Mouse (Mus musculus) midbrain, embryonic 11.5 days (tissue): ENCODE data around the gene Stac. TPM values are rescaled to one million over a fixed set of nuclear protein-coding genes. Genes with fewer than 3 reads are reported as not detected.

Source experiments
- ATAC-seq: fragments of 200-750 bp; cut with Nextera tagmentation; 2 replicates; pipeline ENCODE4 v1.8.0; 2017; ENCODE audit warnings: moderate TSS enrichment, moderate library complexity; ENCODE audit not compliant: low FRiP score
- DNase-seq: peaks from one replicate; pipeline ENCODE4 v3.0.0; 2015; ENCODE audit warnings: low spot score; ENCODE audit errors: missing footprints
- H3K27ac ChIP-seq: fragments of 300-500 bp; sonication (generic); 2 replicates; pipeline ENCODE4 v1.5.1; 2014; ENCODE audit warnings: low read depth, low read length
- H3K27me3 ChIP-seq: fragments of 300-500 bp; sonication (generic); 2 replicates; pipeline ENCODE4 v1.6.1; 2014; ENCODE audit warnings: mild to moderate bottlenecking, low read length, moderate library complexity, mixed read lengths; ENCODE audit not compliant: control insufficient read depth, insufficient read depth
- H3K36me3 ChIP-seq: fragments of 300-500 bp; sonication (generic); 2 replicates; pipeline ENCODE4 v1.6.1; 2014; ENCODE audit warnings: mild to moderate bottlenecking, low read length, moderate library complexity, mixed read lengths; ENCODE audit not compliant: control insufficient read depth, insufficient read depth
- H3K4me1 ChIP-seq: fragments of 300-500 bp; sonication (generic); 2 replicates; pipeline ENCODE4 v1.6.1; 2014; ENCODE audit warnings: low read length; ENCODE audit not compliant: control insufficient read depth, insufficient read depth
- H3K4me2 ChIP-seq: fragments of 300-500 bp; sonication (generic); 2 replicates; pipeline ENCODE4 v1.6.1; 2014; ENCODE audit warnings: mild to moderate bottlenecking, moderate library complexity
- H3K4me3 ChIP-seq: fragments of 300-500 bp; sonication (generic); 2 replicates; pipeline ENCODE4 v1.5.1; 2014; ENCODE audit warnings: low read depth, low read length
- H3K9ac ChIP-seq: fragments of 300-500 bp; sonication (generic); 2 replicates; pipeline ENCODE4 v1.6.1; 2014; ENCODE audit warnings: low read length
- H3K9me3 ChIP-seq: fragments of 300-500 bp; sonication (generic); 2 replicates; pipeline ENCODE4 v1.6.1; 2016; ENCODE audit warnings: low read length; ENCODE audit not compliant: control insufficient read depth
- WGBS: fragments of 180-500 bp; shearing (Covaris S2); extraction: QIAGEN DNeasy Blood & Tissue Kit; methylation state at CpG from one replicate; pipeline ENCODE4 v1.1.7; 2014; 5-methylcytosine and 5-hydroxymethylcytosine counted together
- polyA plus RNA-seq: library from polyadenylated mRNA; unstranded; fragments of >200 nt; fragmentation: Nextera tagmentation; extraction: Ambion mirVana; gene quantifications from 2 replicates; pipeline ENCODE4 v1.2.1, GENCODE M21; 2014

Stac gene
- polyA plus RNA-seq, 1 experiment from 2014 or later = 0.34 TPM

- H3K9ac ChIP-seq = no peak overlapping the region
- no peaks in the 10 kb centered on the region for H3K4me1 ChIP-seq
- H3K4me3 ChIP-seq = no peak overlapping the region
- no peak for DNase-seq
- no peak for ATAC-seq
- H3K9me3 ChIP-seq = no peaks in the 10 kb centered on the region
- no peaks in the 10 kb centered on the region for H3K36me3 ChIP-seq
- H3K4me2 ChIP-seq = no peak overlapping the region
- no peaks in the 10 kb centered on the region for H3K27me3 ChIP-seq
- H3K27ac ChIP-seq = no peak overlapping the region
- WGBS = 79% methylated on average over 5 of the region's 5 CpGs
These were observed 118.5 kb downstream of the Stac start for GRCm38 (mm10) chr9:111571619-111572018.

DNA sequence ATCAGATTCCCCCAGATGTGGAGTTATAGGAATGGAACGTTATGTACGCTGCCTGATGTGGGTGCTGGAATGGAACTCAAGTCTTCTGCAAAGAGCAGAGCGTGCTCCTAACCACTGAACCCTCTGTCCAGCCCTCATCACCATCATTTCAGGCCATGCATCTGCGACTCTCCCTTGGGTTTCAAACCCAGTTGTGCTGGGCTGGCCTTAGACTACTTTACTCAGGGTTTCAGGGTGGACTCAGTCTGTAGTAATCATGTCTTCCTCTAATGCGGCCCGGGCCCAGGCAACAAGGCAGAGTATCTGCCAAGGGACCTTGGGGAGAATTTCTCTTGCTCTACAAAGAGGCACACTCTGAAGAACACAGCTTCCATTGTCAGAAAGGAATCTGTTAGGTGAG, 126.0 kb downstream of the Stac start:
- no peak overlapping the region for H3K27ac ChIP-seq
- H3K4me1 ChIP-seq = no peaks in the 10 kb centered on the region
- DNase-seq = no peak
- no peaks in the 10 kb centered on the region for H3K27me3 ChIP-seq
- WGBS = 91% methylated on average over 6 of the region's 6 CpGs
- no peak overlapping the region for H3K4me3 ChIP-seq
- H3K9me3 ChIP-seq = no peaks in the 10 kb centered on the region; the same call in 1 of the 2 replicates
- no peak for ATAC-seq
- H3K36me3 ChIP-seq = no peaks in the 10 kb centered on the region
- no peak overlapping the region for H3K9ac ChIP-seq
- no peak overlapping the region for H3K4me2 ChIP-seq

GRCm38 (mm10) chr9:111563226-111563625, 126.9 kb downstream of the Stac start:
- Histone ChIP-seq H3K4me1 (no peaks in the 10 kb centered on the region), H3K27ac (no peak overlapping the region), H3K27me3 (no peaks in the 10 kb centered on the region), H3K4me2 (no peak overlapping the region), H3K36me3 (no peaks in the 10 kb centered on the region), H3K4me3 (no peak overlapping the region), H3K9ac (no peak overlapping the region), H3K9me3 (no peaks in the 10 kb centered on the region; the same call in 1 of the 2 replicates)
- DNase-seq (no peak), ATAC-seq (no peak)
- WGBS = 83% methylated on average over 7 of the region's 7 CpGs

GRCm38 (mm10) chr9:111562217-111562988, 127.7 kb downstream of the Stac start:
- no peaks in the 10 kb centered on the region; the same call in 1 of the 2 replicates for H3K9me3 ChIP-seq
- H3K9ac ChIP-seq = no peak overlapping the region
- 72% methylated on average over 19 of the region's 19 CpGs for WGBS
- no peaks in the 10 kb centered on the region for H3K4me1 ChIP-seq
- no peak overlapping the region for H3K4me2 ChIP-seq
- no peak overlapping the region for H3K27ac ChIP-seq
- ATAC-seq (no peak), DNase-seq (no peak)
- H3K27me3 ChIP-seq = no peaks in the 10 kb centered on the region
- H3K36me3 ChIP-seq = no peaks in the 10 kb centered on the region
- H3K4me3 ChIP-seq = no peak overlapping the region

- no peak overlapping the region for H3K4me2 ChIP-seq
- no peaks in the 10 kb centered on the region for H3K36me3 ChIP-seq
- H3K27me3 ChIP-seq = no peaks in the 10 kb centered on the region
- WGBS = 81% methylated on average over 3 of the region's 3 CpGs
- DNase-seq (no peak), ATAC-seq (no peak)
- H3K4me1 ChIP-seq = no peaks in the 10 kb centered on the region
- no peaks in the 10 kb centered on the region for H3K9me3 ChIP-seq
- H3K4me3 ChIP-seq = no peak overlapping the region
- no peak overlapping the region for H3K27ac ChIP-seq
- H3K9ac ChIP-seq = no peak overlapping the region
These were observed 133.4 kb downstream of the Stac start for GRCm38 (mm10) chr9:111556699-111557098.

GRCm38 (mm10) chr9:111552865-111553264, 137.3 kb downstream of the Stac start:
- ATAC-seq (no peak), DNase-seq (no peak)
- H3K27me3 ChIP-seq = no peaks in the 10 kb centered on the region
- no peak overlapping the region for H3K9ac ChIP-seq
- no peak overlapping the region for H3K4me3 ChIP-seq
- 80% methylated on average over 3 of the region's 3 CpGs for WGBS
- no peaks in the 10 kb centered on the region for H3K9me3 ChIP-seq
- no peak overlapping the region for H3K4me2 ChIP-seq
- H3K36me3 ChIP-seq = no peaks in the 10 kb centered on the region
- no peaks in the 10 kb centered on the region for H3K4me1 ChIP-seq
- no peak overlapping the region for H3K27ac ChIP-seq

DNA sequence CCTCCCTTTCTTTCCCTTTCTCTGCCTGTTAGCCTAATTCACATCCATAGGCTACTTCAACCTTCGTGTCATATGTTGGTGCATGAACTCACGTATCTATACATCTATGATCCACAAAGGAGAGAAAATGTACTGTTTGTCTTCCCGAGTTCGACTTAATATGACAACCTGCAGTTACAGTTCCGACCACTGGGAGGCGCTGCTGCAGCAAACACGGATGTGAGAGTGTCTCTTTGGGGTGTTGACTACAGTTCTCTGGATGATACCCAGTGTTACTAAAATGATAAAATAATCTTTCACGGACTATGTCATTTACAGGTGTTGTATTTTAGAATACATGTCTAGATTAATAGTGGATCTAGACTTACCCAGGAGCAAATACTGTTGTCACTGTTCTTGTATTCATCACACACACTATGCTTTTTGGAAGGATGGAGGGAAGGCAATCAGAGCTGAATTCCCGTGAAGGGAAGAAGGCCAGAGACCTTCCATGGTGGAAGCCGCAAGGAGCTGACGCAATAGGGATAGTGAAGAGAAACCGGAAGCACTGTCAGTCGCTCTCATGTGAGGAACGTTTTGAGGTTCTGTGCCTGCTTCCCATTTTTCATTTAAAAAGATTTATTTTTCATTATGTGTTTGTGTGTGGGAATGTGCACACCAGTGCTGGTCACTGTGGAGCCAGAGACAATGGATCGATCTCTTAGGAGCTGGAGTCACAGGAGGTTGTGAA, 138.5 kb downstream of the Stac start:
- no peak overlapping the region for H3K27ac ChIP-seq
- 60% methylated on average over 15 of the region's 15 CpGs for WGBS
- H3K9ac ChIP-seq = no peak overlapping the region
- H3K4me2 ChIP-seq = no peak overlapping the region
- H3K4me1 ChIP-seq = no peaks in the 10 kb centered on the region
- H3K36me3 ChIP-seq = no peaks in the 10 kb centered on the region
- H3K27me3 ChIP-seq = no peaks in the 10 kb centered on the region
- DNase-seq (peak; percentile 90), ATAC-seq (no peak)
- no peak overlapping the region for H3K4me3 ChIP-seq
- no peaks in the 10 kb centered on the region for H3K9me3 ChIP-seq

DNA sequence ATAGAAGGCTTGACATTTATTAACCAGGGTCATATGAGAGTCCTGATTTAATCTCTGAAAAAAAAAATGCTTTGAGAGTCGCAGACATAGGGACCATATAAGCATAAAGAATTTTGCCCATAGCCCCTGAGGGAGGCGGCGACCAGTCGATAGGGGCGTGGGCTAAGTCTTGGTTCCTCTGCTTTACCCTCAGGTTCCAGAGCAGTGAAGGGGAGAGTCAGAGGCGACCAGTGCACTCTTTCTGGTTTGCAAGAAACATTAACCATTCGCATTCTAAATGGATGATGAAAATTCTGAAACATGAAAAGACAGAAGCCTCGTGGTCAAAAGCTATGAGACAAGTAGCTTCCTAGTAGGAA, 139.2 kb downstream of the Stac start:
- no peaks in the 10 kb centered on the region for H3K4me1 ChIP-seq
- H3K27me3 ChIP-seq = no peaks in the 10 kb centered on the region
- H3K4me2 ChIP-seq = no peak overlapping the region
- no peak for DNase-seq
- no peaks in the 10 kb centered on the region for H3K36me3 ChIP-seq
- no peak overlapping the region for H3K27ac ChIP-seq
- 80% methylated on average over 8 of the region's 8 CpGs for WGBS
- ATAC-seq = no peak
- H3K4me3 ChIP-seq = no peak overlapping the region
- H3K9ac ChIP-seq = no peak overlapping the region
- no peaks in the 10 kb centered on the region for H3K9me3 ChIP-seq

DNA sequence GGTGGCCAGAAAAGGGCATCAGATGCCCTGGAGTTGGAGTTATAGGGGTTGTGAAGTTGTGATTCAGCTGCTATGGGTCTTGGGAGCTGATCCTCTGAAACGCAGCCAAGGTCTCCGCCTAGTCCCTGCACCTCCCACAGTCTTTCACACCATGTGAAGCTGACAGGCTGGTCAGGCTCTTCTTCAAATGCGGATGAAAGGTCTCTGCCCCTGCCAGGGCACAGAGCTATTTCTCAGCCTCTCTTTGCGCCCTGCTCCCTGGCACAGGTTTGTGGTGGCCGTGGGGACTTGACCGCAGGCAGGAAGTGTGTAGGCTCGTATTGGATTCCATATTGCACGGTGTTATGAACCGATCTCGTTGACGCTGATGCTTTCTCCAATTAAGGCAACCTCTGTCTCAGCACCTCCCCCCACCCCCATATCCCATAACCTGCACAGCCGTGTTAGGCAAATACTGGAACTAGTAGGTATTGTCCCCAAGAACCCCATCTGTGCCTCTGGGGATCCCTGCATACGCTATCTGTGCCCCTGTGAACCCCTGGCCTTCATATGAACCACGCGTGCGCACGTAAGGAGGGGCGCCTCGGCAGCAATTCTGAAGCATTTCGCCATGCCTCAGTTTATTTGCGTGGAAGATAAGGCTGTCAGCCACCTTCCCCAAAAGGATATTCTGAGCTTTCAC, 139.7 kb downstream of the Stac start:
- DNase-seq (no peak), ATAC-seq (0 out of 2 replicates have a peak, but pooled peaks have one; percentile 11)
- 86% methylated on average over 21 of the region's 21 CpGs for WGBS
- no peaks in the 10 kb centered on the region for H3K9me3 ChIP-seq
- no peak overlapping the region for H3K9ac ChIP-seq
- H3K27ac ChIP-seq = no peak overlapping the region
- no peaks in the 10 kb centered on the region for H3K36me3 ChIP-seq
- H3K27me3 ChIP-seq = no peaks in the 10 kb centered on the region
- H3K4me3 ChIP-seq = no peak overlapping the region
- H3K4me2 ChIP-seq = no peak overlapping the region
- H3K4me1 ChIP-seq = no peaks in the 10 kb centered on the region
